Comparison of ENCODE assay signal across 9 mouse cellular contexts in genomic region chr19:53106952-53107351, GRCm38 (mm10). TPM values are rescaled to one million over a fixed set of nuclear protein-coding genes. Genes with fewer than 3 reads are reported as not detected.
DNase-seq lines count a peak whose midpoint lies in the region; ATAC-seq and TF ChIP-seq lines count a peak whose summit lies in the region.
"Had no signal": no experiment of that assay in that cellular context is flagged by ENCODE, and none has a peak within 500 bp of the region (broad histone marks: within the 10 kb centered on the region; RNA-seq: fewer than 3 reads in every experiment).

No protein-coding gene starts in this region.

- 71% methylated on average over 7 of the region's 7 CpGs for WGBS in kidney, adult 2 months
- WGBS in lung, embryonic 15.5 days, result 64% methylated on average over 7 of the region's 7 CpGs

- no peak overlapping the region for H3K4me2 ChIP-seq in lung, embryonic 15.5 days
- H3K4me2 ChIP-seq: heart, embryonic 13.5 days had no signal

- H3K27me3 ChIP-seq in kidney, adult 2 months (replicated peaks; ENCODE audit: control insufficient read depth, insufficient read depth, low read length), result no peaks in the 10 kb centered on the region
- H3K27me3 ChIP-seq in lung, embryonic 15.5 days, result no peaks in the 10 kb centered on the region
- H3K27me3 ChIP-seq: heart, embryonic 13.5 days had no signal

- peaks cover 6% of the 10 kb centered on the region; the same call in 1 of the 2 replicates for H3K4me1 ChIP-seq in kidney, adult 2 months (ENCODE audit: control insufficient read depth, insufficient read depth, low read length)
- H3K4me1 ChIP-seq in lung, embryonic 15.5 days, result peaks cover 40% of the 10 kb centered on the region

- H3K9me3 ChIP-seq in lung, embryonic 15.5 days, result no peaks in the 10 kb centered on the region
- H3K9me3 ChIP-seq: heart, embryonic 13.5 days had no signal

- no peak for TF ChIP-seq POLR2A in kidney, adult 2 months (IDR thresholded peaks at IDR 0.05; ENCODE audit: low read depth, low read length)

- no peaks in the 10 kb centered on the region for H3K36me3 ChIP-seq in kidney, adult 2 months (ENCODE audit: control insufficient read depth, insufficient read depth, low read length)
- no peaks in the 10 kb centered on the region for H3K36me3 ChIP-seq in lung, embryonic 15.5 days
- H3K36me3 ChIP-seq: heart, embryonic 13.5 days had no signal

- no peak overlapping the region for H3K9ac ChIP-seq in lung, embryonic 15.5 days
- H3K9ac ChIP-seq: heart, embryonic 13.5 days had no signal

- H3K4me3 ChIP-seq in kidney, adult 2 months (ENCODE audit: insufficient read depth, low read depth, low read length), result no peak overlapping the region
- no peak overlapping the region for H3K4me3 ChIP-seq in lung, embryonic 15.5 days
- H3K4me3 ChIP-seq: heart, embryonic 13.5 days had no signal

- no peak for ATAC-seq in lung, embryonic 15.5 days (ENCODE audit: borderline replicate concordance, extremely low read depth, low FRiP score, low TSS enrichment)
- ATAC-seq in erythroid progenitor cell, adult 5-6 weeks (replicated peaks; ENCODE audit: low FRiP score, poor library complexity, severe bottlenecking), result no peak
- ATAC-seq in frontal cortex, adult (ENCODE audit: low TSS enrichment), result no peak

- no peak overlapping the region for H3K27ac ChIP-seq in kidney, adult 2 months (ENCODE audit: insufficient read depth, low read depth, low read length)
- H3K27ac ChIP-seq in lung, embryonic 15.5 days, result peak overlapping the region; percentile 25
- H3K27ac ChIP-seq: heart, embryonic 13.5 days had no signal

- peak; percentile 30; the same call in 1 of the 2 replicates for TF ChIP-seq CTCF in kidney, adult 2 months (conservative IDR thresholded peaks at IDR 0.05; ENCODE audit: insufficient read depth, insufficient read length, low read depth, low read length)

- DNase-seq in kidney, adult 2 months, result peak; percentile 42
- no peak for DNase-seq in kidney, adult 18-20 months
- peak; percentile 72 for DNase-seq in A20 (ENCODE audit: low read depth, low spot score)
- peak; percentile 78 for DNase-seq in Muller cell, postnatal 12 days (ENCODE audit: inconsistent ontology term)
- no peak for DNase-seq in urinary bladder, adult 18-20 months (ENCODE audit: low spot score in 2 of 2)

RNA-seq across cellular contexts. Expression of gene Add3, which starts 33.3 kb away (rescaled TPM):
- 52.9 and 61.6 TPM in 2 replicates for polyA plus RNA-seq in kidney, adult 2 months (2012; rRNA removed)
- 106 and 109 TPM in 2 replicates for polyA plus RNA-seq in lung, embryonic 15.5 days (2015; fragmentation: Nextera tagmentation; extraction: Ambion mirVana)
- 24.9 and 26.4 TPM in 2 replicates for total RNA-seq in erythroid progenitor cell, adult 5-6 weeks (2015; ENCODE audit: low replicate concordance)
- 10.1 and 24.5 TPM in 2 replicates for total RNA-seq in erythroid progenitor cell, adult 5-6 weeks (2017; ENCODE audit: low replicate concordance)

Comparison
In these comparisons a context has a peak if more than half of its experiments do, and no peak if none do; other contexts are left out.
1. DNase-seq: peak in kidney, adult 2 months (single experiment), A20 (single experiment) and Muller cell, postnatal 12 days (single experiment); none in kidney, adult 18-20 months (single experiment) and urinary bladder, adult 18-20 months (0 of 2).